Mouse (Mus musculus) G1E-ER4 (cell line): ENCODE measurements around the gene Crbn. TPM values are rescaled to one million over a fixed set of nuclear protein-coding genes. Genes with fewer than 3 reads are reported as not detected.

Experiments used
- GATA1 ChIP-seq: IDR thresholded peaks from one replicate; pipeline ENCODE4 v1.8.0; 2012; ENCODE audit warnings: low read length, inconsistent platforms
- polyA plus RNA-seq: library from polyadenylated mRNA; stranded (reverse); fragments of >175 nt; gene quantifications from 2 replicates; pipeline ENCODE4 v1.2.3, GENCODE M21; 2012

Gene Crbn
- polyA plus RNA-seq, 1 experiment: 0.98 TPM

DNA sequence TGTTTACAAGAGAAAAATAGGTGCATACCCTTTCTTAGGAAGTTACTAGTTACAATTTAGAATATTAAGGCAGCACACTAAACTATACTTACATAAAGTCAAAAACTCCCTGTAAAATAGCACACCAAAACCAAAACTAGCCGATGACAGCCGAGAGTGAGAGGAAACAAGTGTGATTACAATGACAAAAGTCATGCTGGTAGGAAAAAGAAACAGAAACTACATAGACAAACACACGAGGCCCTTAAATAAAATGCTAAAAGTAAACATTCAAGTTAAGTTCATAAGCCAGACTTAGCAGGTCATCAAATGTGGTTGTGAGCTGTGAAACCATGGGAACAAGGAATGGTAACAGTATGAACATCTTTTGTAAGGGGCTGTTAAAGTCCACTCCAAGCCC is 12.7 kb downstream of the Crbn start:
- no peak for TF ChIP-seq GATA1

DNA sequence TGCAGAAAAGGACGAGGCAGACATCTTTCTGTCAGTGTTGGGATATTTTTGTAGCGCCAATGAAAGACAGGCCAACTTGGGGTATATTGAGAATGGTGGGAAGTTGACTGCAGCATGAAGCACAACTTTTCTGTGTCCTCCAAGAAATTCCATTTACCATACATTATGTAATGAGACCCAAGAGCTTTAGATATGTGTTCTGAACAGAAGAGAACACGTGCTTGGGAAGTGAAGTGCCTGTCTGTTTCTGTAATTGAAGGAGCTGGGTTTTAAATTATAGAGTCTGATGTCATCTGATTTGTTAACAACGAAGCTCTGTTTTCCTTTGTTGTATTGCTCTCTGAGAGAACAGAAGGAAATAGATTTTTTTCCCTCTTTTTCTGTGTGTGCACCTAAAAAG is 29.8 kb downstream of the Crbn start:
- TF ChIP-seq GATA1: no peak

DNA sequence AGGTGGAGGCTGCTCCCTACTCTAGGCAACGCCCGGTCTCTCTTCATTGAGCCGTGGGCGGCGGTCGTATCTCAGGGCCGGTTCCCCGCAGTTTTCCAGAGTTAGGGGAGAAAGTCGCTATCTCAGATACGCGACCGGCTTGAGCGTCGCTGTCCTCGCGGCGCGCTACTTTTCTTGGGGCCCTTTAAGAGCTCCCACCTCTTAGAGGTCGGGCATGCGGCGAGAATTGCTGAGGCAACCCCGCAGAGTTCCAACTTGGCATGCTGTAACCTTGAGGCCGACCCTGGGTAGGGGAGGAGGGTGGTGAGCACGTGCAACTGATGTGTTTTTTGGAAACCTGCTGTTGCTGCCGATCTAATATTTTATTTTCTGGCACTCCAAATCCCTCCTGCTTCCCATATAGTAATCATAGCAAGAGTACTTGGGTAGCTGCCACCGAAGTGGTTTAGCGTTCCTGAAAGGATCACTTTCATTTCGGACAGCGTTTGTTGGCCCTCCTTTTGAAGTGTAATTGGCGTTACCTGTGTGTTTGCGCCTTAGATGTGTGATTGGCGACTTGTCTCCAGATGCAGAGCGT is 30.5 kb downstream of the Crbn start:
- TF ChIP-seq GATA1: no peak

DNA sequence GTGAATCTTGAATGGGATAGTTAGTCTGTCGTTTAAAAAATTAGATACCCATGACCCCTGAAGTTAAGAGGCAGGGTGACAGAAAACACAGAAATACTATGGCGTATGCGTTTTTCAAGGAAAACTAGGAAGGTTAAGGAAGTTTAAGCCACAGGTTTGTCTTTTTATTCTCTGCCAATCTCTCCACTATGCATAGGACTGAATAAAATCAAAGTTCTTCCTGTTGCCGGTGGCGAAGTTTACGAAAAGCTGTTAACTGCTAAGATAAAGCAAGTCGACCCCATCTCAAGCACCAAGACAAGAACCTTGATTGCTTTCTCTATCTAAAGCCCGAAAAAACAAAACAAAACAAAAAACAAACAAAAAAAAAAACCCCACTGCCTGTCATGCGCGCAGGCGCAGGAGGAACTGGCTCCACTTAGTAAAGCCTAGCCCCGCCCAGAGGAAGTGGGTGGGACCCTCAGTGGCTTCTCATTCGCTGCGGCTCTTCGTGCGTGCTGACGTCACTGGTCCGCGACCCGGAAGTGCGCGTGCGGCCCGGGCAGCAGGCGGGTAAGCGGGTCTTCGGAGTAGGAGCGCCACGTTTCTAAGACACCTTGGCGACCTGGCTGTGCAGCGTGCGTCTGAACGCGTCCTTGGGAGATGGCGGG is 31.1 kb downstream of the Crbn start, which contains the start of gene Trnt1:
Trnt1 (plus strand) TSS at position 481 of the 650 bp plus-strand sequence.
- TF ChIP-seq GATA1: no peak

DNA sequence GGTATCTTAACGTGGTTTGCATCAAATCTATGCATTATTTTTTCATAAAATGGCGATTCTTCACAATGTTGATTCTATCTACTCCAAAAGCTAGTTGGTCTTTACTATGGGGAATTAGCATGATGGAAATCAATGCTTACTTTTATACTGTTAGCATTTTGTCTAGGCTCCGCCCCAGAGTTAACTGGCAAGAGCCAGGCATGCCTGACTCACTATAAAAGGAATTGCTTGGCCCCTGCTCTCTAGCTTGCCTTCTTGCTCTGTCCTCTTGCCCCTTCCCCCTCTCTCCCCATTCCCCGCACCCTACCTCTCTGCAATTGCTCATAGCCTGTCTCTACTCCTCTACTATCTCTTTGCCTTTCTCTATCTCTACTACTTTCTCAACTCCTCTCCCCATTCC is 33.1 kb downstream of the Crbn start:
- no peak for TF ChIP-seq GATA1

DNA sequence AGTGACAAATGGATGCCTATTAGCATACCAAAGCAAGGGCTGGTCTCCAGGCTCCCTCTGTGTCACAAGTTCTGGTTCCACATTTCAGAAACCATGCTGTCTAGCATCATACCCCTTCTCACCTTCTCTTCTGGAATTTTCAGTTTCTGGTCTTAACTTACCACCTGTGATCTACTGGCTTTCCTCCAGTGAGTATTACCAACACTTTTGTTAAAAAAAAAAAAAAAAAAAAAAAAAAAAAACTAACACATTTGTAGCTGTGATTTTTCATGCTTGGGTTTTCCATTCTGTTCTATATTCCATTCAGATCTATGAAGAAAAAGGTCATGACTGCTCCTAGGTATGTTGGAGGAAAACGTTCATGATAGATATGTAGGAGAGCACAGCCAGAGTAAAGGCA is 34.0 kb downstream of the Crbn start:
- TF ChIP-seq GATA1: no peak

DNA sequence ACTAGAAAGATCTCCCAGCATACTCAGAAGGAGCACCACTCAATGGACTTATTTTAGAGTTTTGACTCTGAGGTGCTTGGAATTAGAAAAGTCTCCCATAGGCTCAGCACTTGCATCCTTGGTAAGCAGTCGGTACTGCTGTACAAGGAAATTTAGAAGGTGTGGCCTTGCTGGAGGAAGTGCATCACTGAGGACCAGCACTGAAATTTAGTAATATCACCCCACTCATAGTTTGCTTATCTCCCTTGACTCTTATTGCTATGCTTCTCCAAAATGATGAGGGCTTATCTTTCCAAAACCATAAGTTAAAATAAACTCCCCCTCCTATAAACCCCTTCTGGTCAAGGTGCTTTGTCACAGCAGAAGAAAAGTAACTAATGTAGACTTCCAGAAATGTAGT is 38.4 kb downstream of the Crbn start:
- TF ChIP-seq GATA1: no peak

DNA sequence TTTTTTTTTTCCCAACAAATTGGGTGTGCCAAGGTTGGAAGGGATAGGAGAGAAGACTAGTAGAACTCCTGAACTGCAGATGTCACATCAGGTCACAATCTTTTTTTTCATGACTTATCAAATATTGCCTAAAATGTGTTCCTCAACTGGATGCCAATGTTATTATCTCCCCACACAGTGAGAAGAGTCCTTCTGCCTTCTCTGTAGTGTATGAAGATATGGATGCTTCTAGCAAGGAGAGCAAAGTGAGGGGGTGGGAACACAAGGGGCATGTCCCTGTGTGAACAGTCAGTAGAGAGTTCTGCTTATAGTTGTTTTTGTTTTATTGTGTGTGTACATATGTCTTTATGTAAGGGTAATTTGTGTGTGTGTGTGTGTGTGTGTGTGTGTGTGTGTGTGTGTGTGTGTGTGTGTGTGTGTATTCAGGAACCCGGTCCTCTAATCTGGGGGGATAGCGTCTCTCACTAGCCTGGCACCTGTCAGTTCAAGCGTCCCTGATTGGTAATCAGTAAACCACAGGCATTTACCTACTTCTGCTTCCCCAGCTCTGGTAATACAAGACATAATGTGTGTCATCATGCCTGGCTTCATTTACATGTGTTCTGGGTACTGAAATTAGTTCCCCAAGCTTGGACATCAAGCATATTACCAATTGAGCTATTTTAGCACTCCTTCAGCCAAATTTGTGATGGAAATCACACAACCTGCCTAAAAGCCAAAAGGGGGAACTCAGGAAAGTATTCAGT is 39.2 kb downstream of the Crbn start:
- TF ChIP-seq GATA1: no peak

DNA sequence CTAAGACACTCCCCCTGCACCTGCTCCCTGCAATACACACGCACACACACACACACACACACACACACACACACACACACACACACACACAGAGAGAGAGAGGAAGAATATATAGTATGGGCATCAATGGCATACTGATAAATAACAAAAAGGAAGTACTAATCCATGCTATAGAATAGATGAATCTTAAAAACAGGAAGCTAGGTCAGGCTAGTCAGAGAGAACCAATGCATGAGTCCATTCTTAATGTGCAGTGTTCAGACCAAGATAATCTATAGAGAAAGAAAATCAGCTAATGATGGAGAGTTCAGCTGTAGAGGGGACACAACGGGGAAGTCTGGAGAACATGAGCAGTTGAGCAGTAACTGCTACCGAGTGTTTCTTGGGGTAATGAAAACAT is 41.6 kb downstream of the Crbn start:
- TF ChIP-seq GATA1: no peak

DNA sequence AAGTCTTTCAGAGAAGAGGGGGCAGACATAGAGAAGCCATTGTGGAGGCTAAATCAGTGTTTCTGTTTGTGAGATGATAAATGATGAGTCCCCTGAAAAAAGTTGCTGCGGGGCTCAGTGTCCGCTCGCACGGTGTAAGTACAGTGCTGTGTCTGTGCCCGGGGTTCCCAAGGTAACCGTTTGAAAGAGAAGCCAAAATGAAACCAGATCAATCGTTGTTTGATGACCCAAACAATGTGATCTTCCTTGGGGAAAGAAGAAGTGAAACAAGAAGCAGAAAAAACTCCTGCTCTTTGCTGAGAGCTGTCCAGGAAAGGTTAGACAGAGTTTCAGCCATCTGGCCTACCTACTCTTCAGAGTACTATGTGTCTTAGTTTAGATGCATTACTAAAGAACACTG is 49.6 kb downstream of the Crbn start:
- no peak for TF ChIP-seq GATA1

DNA sequence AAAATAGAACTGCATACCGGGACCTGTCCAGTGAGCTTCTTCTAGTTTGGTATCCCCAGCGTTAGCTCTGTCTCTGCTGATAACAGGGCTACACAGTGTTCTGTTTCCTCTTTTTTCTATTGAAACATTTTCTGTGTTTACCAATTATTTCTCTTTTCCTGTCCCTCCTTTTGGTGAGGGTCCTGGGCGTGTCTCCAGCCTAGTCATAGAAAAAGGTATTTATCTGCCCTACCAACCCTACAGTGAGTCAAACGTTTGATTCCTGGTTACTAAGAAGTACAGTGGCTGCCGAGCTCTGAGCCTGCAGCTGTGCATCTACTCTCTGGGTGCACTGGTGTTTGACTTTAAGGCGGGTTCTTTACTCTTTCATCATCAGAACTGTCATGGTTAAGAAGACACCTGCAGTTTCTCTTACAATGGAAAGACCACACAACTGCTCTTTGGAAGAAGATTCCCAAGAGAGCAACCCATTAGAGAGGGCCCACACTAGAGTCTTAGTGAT is 50.9 kb downstream of the Crbn start, which contains the start of gene Il5ra:
Il5ra (minus strand) TSS at position 151 of the 502 bp plus-strand sequence.
- no peak for TF ChIP-seq GATA1

DNA sequence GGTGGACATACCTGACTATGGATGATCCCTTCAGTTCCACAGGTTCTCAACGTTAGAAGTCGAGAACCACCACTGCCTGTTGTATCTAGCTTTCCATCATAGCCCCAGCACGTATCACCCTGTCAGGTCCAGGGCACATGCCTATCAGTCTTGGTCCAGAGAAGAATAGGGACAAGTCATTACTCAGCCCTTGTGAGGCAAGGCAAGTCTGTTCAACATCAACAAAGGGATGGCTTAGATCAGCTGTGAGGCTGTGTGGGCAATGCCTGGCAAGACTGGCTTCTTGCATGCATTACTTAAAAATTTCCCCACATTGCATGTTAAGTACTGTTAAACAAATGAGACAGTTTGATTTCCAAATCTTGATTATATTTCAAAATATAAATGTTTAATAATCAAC is 52.1 kb downstream of the Crbn start:
- no peak for TF ChIP-seq GATA1

DNA sequence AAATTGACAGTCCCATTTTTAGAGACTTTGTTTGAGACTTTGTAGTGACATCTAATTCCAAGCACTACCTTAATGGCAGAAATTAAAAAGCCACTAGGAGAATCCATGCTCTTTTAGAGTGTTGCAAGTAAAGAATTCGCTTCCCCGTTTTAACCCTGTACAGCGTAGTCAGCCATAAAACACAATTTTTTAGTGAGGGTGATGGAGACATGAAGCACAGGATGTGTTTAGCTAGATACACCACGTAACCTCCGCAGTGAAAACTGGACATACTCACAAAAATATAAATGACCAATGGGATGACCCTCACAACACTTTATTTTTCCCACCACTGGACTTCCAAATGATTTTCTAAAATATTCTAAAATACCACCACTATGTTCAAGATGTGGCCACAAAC is 52.6 kb downstream of the Crbn start:
- no peak for TF ChIP-seq GATA1

DNA sequence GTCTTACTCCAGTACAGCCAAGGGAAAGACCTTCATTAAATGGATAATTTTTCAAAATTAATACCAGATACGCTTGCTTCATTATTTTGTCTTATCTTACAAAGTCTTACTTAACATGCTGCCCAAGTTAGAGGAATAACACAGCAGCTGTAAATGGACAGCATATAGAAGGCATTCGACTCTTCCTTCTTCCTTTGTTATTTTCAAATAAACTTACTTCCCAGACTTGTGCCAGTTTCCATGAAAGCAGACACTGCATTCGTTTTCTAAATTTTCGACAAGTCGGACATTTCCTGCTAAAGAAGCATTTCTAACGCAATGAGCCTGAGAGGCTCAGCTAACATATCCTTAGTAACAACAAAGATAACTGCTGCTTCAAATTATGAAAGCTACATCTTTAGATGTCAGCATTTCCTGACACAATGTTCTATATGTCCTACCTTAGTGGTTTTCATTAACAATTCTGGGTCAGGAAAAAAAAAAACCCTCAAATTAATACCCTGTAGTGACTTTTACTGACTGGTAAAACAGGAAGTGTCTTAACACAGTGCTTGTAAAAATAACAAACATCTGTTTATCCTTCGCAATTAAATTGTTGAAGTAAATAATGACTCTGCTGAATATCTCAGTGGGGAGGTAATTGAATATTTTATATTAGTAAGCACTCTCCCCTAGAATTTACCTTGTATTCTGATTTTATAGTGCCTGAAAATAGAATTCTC is 54.0 kb downstream of the Crbn start:
- no peak for TF ChIP-seq GATA1

DNA sequence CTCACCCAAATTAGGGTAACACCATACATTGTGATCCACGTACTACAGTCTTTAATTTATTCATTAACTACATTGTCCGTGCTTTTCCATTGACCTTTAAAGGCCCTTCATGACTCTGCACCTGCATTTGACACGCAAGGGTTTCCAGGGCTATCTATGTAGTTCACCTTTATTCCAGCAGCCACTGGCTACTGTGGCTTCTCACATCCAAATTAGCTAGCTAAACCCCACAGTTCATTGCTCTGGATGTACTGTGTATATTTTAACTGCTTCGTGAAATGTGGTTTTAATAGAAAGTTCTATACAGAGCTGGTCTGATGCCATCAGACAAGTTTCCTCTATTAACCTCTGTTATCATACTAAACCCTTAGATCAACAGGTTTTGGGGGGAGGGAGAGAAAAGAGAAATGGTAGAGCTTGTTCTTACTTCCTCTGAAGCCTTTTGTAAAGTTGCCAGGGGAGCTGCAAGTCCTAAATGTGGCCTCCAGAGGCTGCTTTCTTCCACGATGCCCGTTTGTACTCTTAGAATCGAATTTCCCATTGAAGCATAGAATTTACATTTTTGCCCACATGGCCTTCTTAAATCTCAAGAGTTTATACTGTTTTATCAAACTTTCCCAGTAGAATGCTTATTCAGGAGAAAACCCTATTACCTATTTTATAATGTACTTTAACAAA is 56.2 kb downstream of the Crbn start:
- TF ChIP-seq GATA1: no peak

DNA sequence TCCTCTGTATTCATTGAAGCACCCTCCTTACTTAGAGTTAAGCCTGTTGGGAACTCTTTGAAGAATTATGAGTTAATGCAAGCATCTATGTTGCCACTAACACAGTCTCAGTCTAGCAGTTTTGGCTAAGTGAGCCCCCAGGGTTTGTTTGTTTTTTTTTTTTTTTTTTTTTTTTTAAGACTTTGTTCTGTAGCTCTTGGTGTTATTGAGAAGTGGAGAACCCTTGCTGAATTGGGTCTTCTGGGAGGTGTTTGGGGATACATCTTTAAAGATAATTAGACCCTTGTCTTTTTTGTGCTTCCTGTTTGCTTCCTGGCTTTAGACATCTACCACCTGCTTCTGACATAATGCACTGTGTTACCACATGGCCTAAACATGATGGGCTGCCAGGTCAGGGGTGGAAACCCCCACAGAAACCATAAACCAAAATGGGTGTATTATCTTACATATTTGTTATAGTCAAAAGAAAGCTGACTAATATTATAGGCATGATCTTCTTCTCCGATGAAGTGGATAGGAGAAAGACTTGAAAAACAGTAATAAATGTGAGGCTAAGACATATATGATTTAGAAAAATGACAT is 59.5 kb downstream of the Crbn start:
- TF ChIP-seq GATA1: no peak
